Mouse (Mus musculus) kidney, embryonic 15.5 days (tissue): Measurements from ENCODE around the gene Ankrd11. TPM values are rescaled to one million over a fixed set of nuclear protein-coding genes. Genes with fewer than 3 reads are reported as not detected.
A peak's percentile ranks its signal among the peaks of the same experiment; 100 is the strongest.

ENCODE experiments used
- ATAC-seq: fragments of 200-750 bp; cut with Nextera tagmentation; replicated peaks from 2 replicates; pipeline ENCODE4 v1.8.0; 2017; ENCODE audit warnings: moderate TSS enrichment; ENCODE audit not compliant: low FRiP score
- H3K27ac ChIP-seq: fragments of 300-500 bp; sonication (generic); 2 replicates; pipeline ENCODE4 v1.5.1; 2015; ENCODE audit warnings: mild to moderate bottlenecking, inconsistent platforms
- H3K27me3 ChIP-seq: fragments of 300-500 bp; sonication (generic); 2 replicates; pipeline ENCODE4 v1.6.1; 2015; ENCODE audit warnings: inconsistent platforms
- H3K36me3 ChIP-seq: fragments of 300-500 bp; sonication (generic); 2 replicates; pipeline ENCODE4 v1.6.1; 2015; ENCODE audit warnings: inconsistent platforms
- H3K4me1 ChIP-seq: fragments of 300-500 bp; sonication (generic); 2 replicates; pipeline ENCODE4 v1.6.1; 2015; ENCODE audit warnings: inconsistent platforms
- H3K4me2 ChIP-seq: fragments of 300-500 bp; sonication (generic); 2 replicates; pipeline ENCODE4 v1.6.1; 2015; ENCODE audit warnings: moderate library complexity, mild to moderate bottlenecking, inconsistent platforms
- H3K4me3 ChIP-seq: fragments of 300-500 bp; sonication (generic); replicated peaks from 2 replicates; pipeline ENCODE4 v1.5.1; 2015; ENCODE audit warnings: mild to moderate bottlenecking, inconsistent platforms
- H3K9ac ChIP-seq: fragments of 300-500 bp; sonication (generic); 2 replicates; pipeline ENCODE4 v1.6.1; 2015; ENCODE audit warnings: mild to moderate bottlenecking, inconsistent platforms
- H3K9me3 ChIP-seq: fragments of 300-500 bp; sonication (generic); replicated peaks from 2 replicates; pipeline ENCODE4 v1.6.1; 2016; ENCODE audit warnings: inconsistent platforms
- WGBS: fragments of 180-500 bp; shearing (Covaris S2); methylation state at CpG from one replicate; pipeline ENCODE4 v1.1.7; 2015; ENCODE audit warnings: mixed read lengths; 5-methylcytosine and 5-hydroxymethylcytosine counted together
- polyA plus RNA-seq: library from polyadenylated mRNA; unstranded; fragments of >200 nt; fragmentation: Nextera tagmentation; extraction: Ambion mirVana; gene quantifications from 2 replicates; pipeline ENCODE4 v1.2.1, GENCODE M21; 2015

Gene Ankrd11
- polyA plus RNA-seq, 1 experiment from 2014 or later, result 33.5 TPM

GRCm38 (mm10) chr8:122896317-122896716 is 145.8 kb downstream of the Ankrd11 start:
- Histone ChIP-seq H3K27me3 (no peaks in the 10 kb centered on the region), H3K27ac (no peak overlapping the region), H3K36me3 (peaks cover 95% of the 10 kb centered on the region), H3K4me3 (no peak overlapping the region), H3K9me3 (no peaks in the 10 kb centered on the region), H3K9ac (no peak overlapping the region), H3K4me1 (no peaks in the 10 kb centered on the region), H3K4me2 (no peak overlapping the region)
- no peak for ATAC-seq
- 92% methylated on average over 11 of the region's 11 CpGs for WGBS

GRCm38 (mm10) chr8:122893451-122893850 is 148.6 kb downstream of the Ankrd11 start:
- Histone ChIP-seq H3K4me1 (no peaks in the 10 kb centered on the region), H3K36me3 (peaks cover 98% of the 10 kb centered on the region), H3K4me3 (no peak overlapping the region), H3K9ac (no peak overlapping the region), H3K4me2 (no peak overlapping the region), H3K27ac (no peak overlapping the region), H3K27me3 (no peaks in the 10 kb centered on the region), H3K9me3 (no peaks in the 10 kb centered on the region)
- ATAC-seq, result no peak
- WGBS, result 90% methylated on average over 12 of the region's 12 CpGs

GRCm38 (mm10) chr8:122891440-122891839 is 150.6 kb downstream of the Ankrd11 start:
- H3K4me1 ChIP-seq, result no peaks in the 10 kb centered on the region
- H3K36me3 ChIP-seq, result peaks cover 98% of the 10 kb centered on the region
- H3K4me3 ChIP-seq, result no peak overlapping the region
- H3K9me3 ChIP-seq, result no peaks in the 10 kb centered on the region
- H3K9ac ChIP-seq, result no peak overlapping the region
- no peak overlapping the region for H3K27ac ChIP-seq
- no peak for ATAC-seq
- H3K4me2 ChIP-seq, result no peak overlapping the region
- 87% methylated on average over 12 of the region's 12 CpGs for WGBS
- no peaks in the 10 kb centered on the region for H3K27me3 ChIP-seq

GRCm38 (mm10) chr8:122883671-122884070 is 158.4 kb downstream of the Ankrd11 start:
- Histone ChIP-seq H3K9ac (no peak overlapping the region), H3K27me3 (no peaks in the 10 kb centered on the region), H3K4me3 (no peak overlapping the region), H3K9me3 (no peaks in the 10 kb centered on the region), H3K36me3 (peaks cover 73% of the 10 kb centered on the region), H3K4me1 (peaks cover 2% of the 10 kb centered on the region; the same call in 1 of the 2 replicates), H3K4me2 (no peak overlapping the region), H3K27ac (no peak overlapping the region)
- no peak for ATAC-seq
- 83% methylated on average over 10 of the region's 10 CpGs for WGBS

GRCm38 (mm10) chr8:122880302-122880701 is 161.8 kb downstream of the Ankrd11 start:
- H3K4me1 ChIP-seq, result peaks cover 2% of the 10 kb centered on the region; the same call in 1 of the 2 replicates
- H3K27me3 ChIP-seq, result no peaks in the 10 kb centered on the region
- H3K9ac ChIP-seq, result no peak overlapping the region
- 48% methylated on average over 3 of the region's 3 CpGs for WGBS
- H3K4me2 ChIP-seq, result no peak overlapping the region
- no peak overlapping the region for H3K4me3 ChIP-seq
- H3K27ac ChIP-seq, result no peak overlapping the region
- no peak for ATAC-seq
- H3K9me3 ChIP-seq, result no peaks in the 10 kb centered on the region
- peaks cover 39% of the 10 kb centered on the region for H3K36me3 ChIP-seq

GRCm38 (mm10) chr8:122878231-122878630 is 163.8 kb downstream of the Ankrd11 start:
- Histone ChIP-seq H3K27ac (no peak overlapping the region), H3K4me3 (no peak overlapping the region), H3K36me3 (peaks cover 19% of the 10 kb centered on the region), H3K4me2 (no peak overlapping the region), H3K27me3 (no peaks in the 10 kb centered on the region), H3K9me3 (no peaks in the 10 kb centered on the region), H3K9ac (no peak overlapping the region), H3K4me1 (peaks cover 2% of the 10 kb centered on the region; the same call in 1 of the 2 replicates)
- ATAC-seq, result no peak
- 87% methylated on average over 3 of the region's 3 CpGs for WGBS

- no peak overlapping the region for H3K27ac ChIP-seq
- no peaks in the 10 kb centered on the region for H3K9me3 ChIP-seq
- H3K4me2 ChIP-seq, result no peak overlapping the region
- no peak overlapping the region for H3K9ac ChIP-seq
- no peak overlapping the region for H3K4me3 ChIP-seq
- ATAC-seq, result no peak
- H3K36me3 ChIP-seq, result no peaks in the 10 kb centered on the region
- no peaks in the 10 kb centered on the region for H3K27me3 ChIP-seq
- WGBS, result 58% methylated on average over 5 of the region's 5 CpGs
- H3K4me1 ChIP-seq, result peaks cover 7% of the 10 kb centered on the region
Observed at GRCm38 (mm10) chr8:122875186-122875585, 166.9 kb downstream of the Ankrd11 start.

- no peak overlapping the region for H3K4me2 ChIP-seq
- H3K27ac ChIP-seq, result no peak overlapping the region
- 34% methylated on average over 6 of the region's 6 CpGs for WGBS
- H3K36me3 ChIP-seq, result no peaks in the 10 kb centered on the region
- H3K4me3 ChIP-seq, result no peak overlapping the region
- H3K9ac ChIP-seq, result no peak overlapping the region
- no peaks in the 10 kb centered on the region for H3K9me3 ChIP-seq
- no peak for ATAC-seq
- peaks cover 6% of the 10 kb centered on the region for H3K4me1 ChIP-seq
- no peaks in the 10 kb centered on the region for H3K27me3 ChIP-seq
Observed at GRCm38 (mm10) chr8:122873171-122873570, 168.9 kb downstream of the Ankrd11 start.

GRCm38 (mm10) chr8:122871663-122872062 is 170.4 kb downstream of the Ankrd11 start:
- no peak overlapping the region for H3K27ac ChIP-seq
- ATAC-seq, result no peak
- WGBS, result 74% methylated on average over 9 of the region's 9 CpGs
- peaks cover 6% of the 10 kb centered on the region for H3K4me1 ChIP-seq
- no peak overlapping the region for H3K9ac ChIP-seq
- no peak overlapping the region for H3K4me3 ChIP-seq
- no peaks in the 10 kb centered on the region for H3K9me3 ChIP-seq
- H3K4me2 ChIP-seq, result no peak overlapping the region
- H3K27me3 ChIP-seq, result no peaks in the 10 kb centered on the region
- H3K36me3 ChIP-seq, result no peaks in the 10 kb centered on the region

- H3K27ac ChIP-seq, result no peak overlapping the region
- WGBS, result 19% methylated on average over 31 of the region's 31 CpGs
- H3K4me1 ChIP-seq, result peaks cover 6% of the 10 kb centered on the region
- no peaks in the 10 kb centered on the region for H3K27me3 ChIP-seq
- ATAC-seq, result peak; percentile 55; the same call in 1 of the 2 replicates
- H3K9ac ChIP-seq, result no peak overlapping the region
- H3K4me3 ChIP-seq, result peak overlapping the region; percentile 17
- peak overlapping the region; percentile 54 for H3K4me2 ChIP-seq
- H3K9me3 ChIP-seq, result no peaks in the 10 kb centered on the region; the same call in 1 of the 2 replicates
- H3K36me3 ChIP-seq, result no peaks in the 10 kb centered on the region
Observed at GRCm38 (mm10) chr8:122870377-122870863, 171.7 kb downstream of the Ankrd11 start.

- H3K36me3 ChIP-seq, result no peaks in the 10 kb centered on the region
- no peak overlapping the region for H3K4me2 ChIP-seq
- H3K27ac ChIP-seq, result no peak overlapping the region
- peaks cover 7% of the 10 kb centered on the region; the same call in 1 of the 2 replicates for H3K9me3 ChIP-seq
- 89% methylated on average over 6 of the region's 6 CpGs for WGBS
- ATAC-seq, result no peak
- H3K27me3 ChIP-seq, result no peaks in the 10 kb centered on the region
- no peak overlapping the region for H3K9ac ChIP-seq
- H3K4me1 ChIP-seq, result peaks cover 16% of the 10 kb centered on the region
- H3K4me3 ChIP-seq, result no peak overlapping the region
Observed at GRCm38 (mm10) chr8:122867982-122868381, 174.1 kb downstream of the Ankrd11 start.

- Histone ChIP-seq H3K4me3 (no peak overlapping the region), H3K27me3 (no peaks in the 10 kb centered on the region), H3K9me3 (peaks cover 7% of the 10 kb centered on the region; the same call in 1 of the 2 replicates), H3K36me3 (no peaks in the 10 kb centered on the region), H3K4me2 (no peak overlapping the region), H3K4me1 (peaks cover 16% of the 10 kb centered on the region), H3K27ac (no peak overlapping the region), H3K9ac (no peak overlapping the region)
- ATAC-seq, result no peak
- WGBS, result 89% methylated on average over 8 of the region's 8 CpGs
Observed at GRCm38 (mm10) chr8:122866231-122866630, 175.8 kb downstream of the Ankrd11 start.

GRCm38 (mm10) chr8:122865441-122865840 is 176.6 kb downstream of the Ankrd11 start:
- Histone ChIP-seq H3K27me3 (no peaks in the 10 kb centered on the region), H3K4me3 (peak overlapping the region; percentile 30; the same call in 1 of the 2 replicates), H3K9ac (no peak overlapping the region), H3K9me3 (peaks cover 7% of the 10 kb centered on the region; the same call in 1 of the 2 replicates), H3K27ac (no peak overlapping the region), H3K4me1 (peaks cover 14% of the 10 kb centered on the region), H3K36me3 (no peaks in the 10 kb centered on the region), H3K4me2 (peak overlapping the region; percentile 57)
- no peak for ATAC-seq
- 64% methylated on average over 10 of the region's 10 CpGs for WGBS
